Mouse (Mus musculus): Measurements from ENCODE around the gene Adck2. TPM values are rescaled to one million over a fixed set of nuclear protein-coding genes. Genes with fewer than 3 reads are reported as not detected.

Adck2 gene
- polyA plus RNA-seq, 1 experiment, result 10.9 TPM

DNA sequence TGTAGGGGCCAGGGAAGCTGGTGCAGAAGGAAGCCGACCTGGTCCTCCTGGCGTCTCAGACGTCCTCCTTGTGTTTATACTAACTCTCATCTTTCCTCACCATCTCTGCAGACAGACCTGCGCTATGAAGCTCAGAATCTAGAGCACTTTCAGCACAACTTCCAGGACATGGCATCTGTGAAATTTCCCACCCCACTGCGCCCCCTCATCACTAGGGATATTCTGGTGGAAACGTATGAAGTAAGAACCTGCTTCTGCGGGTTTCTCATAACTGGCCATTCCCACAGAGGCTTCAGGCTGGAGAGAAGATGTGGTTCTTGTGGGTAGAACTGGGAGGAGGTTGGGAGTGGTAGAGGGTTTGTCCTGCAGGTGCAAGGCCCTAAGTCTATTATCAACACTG is 5.9 kb downstream of the Adck2 start:
- no peak for TF ChIP-seq CTCF (IDR thresholded peaks at IDR 0.05; ENCODE audit: insufficient read depth, low read length)
- no peak for TF ChIP-seq POLR2A (IDR thresholded peaks at IDR 0.05; ENCODE audit: borderline replicate concordance, extremely low read depth, low read depth, low read length)
- Histone ChIP-seq H3K4me1 (ENCODE audit: control insufficient read depth, insufficient read depth, low read length) (peaks cover 1% of the 10 kb centered on the region; the same call in 1 of the 2 replicates), H3K4me3 (replicated peaks; ENCODE audit: extremely low read depth, low read depth, low read length) (no peak overlapping the region)
- 85% methylated on average over 7 of the region's 7 CpGs for WGBS
- no peak for DNase-seq

- DNase-seq, result no peak
- WGBS, result 92% methylated on average over 2 of the region's 2 CpGs
- Histone ChIP-seq H3K4me1 (ENCODE audit: control insufficient read depth, insufficient read depth, low read length) (no peaks in the 10 kb centered on the region), H3K4me3 (replicated peaks; ENCODE audit: extremely low read depth, low read depth, low read length) (no peak overlapping the region)
- TF ChIP-seq POLR2A (IDR thresholded peaks at IDR 0.05; ENCODE audit: borderline replicate concordance, extremely low read depth, low read depth, low read length) (no peak), CTCF (IDR thresholded peaks at IDR 0.05; ENCODE audit: insufficient read depth, low read length) (no peak)
Observed at GRCm38 (mm10) chr6:39580558-39580957, 6.9 kb downstream of the Adck2 start.

- Histone ChIP-seq H3K4me3 (replicated peaks; ENCODE audit: extremely low read depth, low read depth, low read length) (no peak overlapping the region), H3K4me1 (ENCODE audit: control insufficient read depth, insufficient read depth, low read length) (no peaks in the 10 kb centered on the region)
- WGBS, result 84% methylated on average over 7 of the region's 7 CpGs
- TF ChIP-seq CTCF (IDR thresholded peaks at IDR 0.05; ENCODE audit: insufficient read depth, low read length), result no peak
- no peak for DNase-seq
Observed at GRCm38 (mm10) chr6:39581087-39581784, 7.6 kb downstream of the Adck2 start.

DNA sequence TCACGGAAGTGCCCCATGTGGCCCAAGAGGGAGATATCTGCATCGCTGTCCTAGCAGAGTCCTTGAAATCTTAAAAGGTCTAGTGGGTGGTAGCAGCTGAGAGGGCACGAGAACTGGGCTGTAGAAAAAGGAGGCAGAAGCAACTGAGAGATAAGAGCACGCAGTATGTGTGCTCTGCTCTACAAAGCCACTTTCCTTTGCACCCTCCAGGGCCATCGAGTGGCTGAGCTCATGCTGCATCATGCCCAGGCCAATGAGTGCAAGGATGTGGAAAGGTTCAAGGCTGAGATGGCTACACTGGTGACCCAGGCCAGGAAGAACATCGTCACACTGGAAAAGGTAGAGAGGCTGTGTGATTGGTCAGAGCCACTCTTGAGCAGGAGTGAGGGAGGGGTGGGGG is 11.8 kb downstream of the Adck2 start, which contains the start of gene Gm42420:
Gene Gm42420 (plus strand): TSS at position 237 of the 400 bp plus-strand sequence.
- Histone ChIP-seq H3K4me3 (replicated peaks; ENCODE audit: extremely low read depth, low read depth, low read length) (no peak within 1 kb of the TSS), H3K4me1 (ENCODE audit: control insufficient read depth, insufficient read depth, low read length) (no peaks in the 10 kb centered on the region)
- DNase-seq, result no peak
- no peak for TF ChIP-seq CTCF (IDR thresholded peaks at IDR 0.05; ENCODE audit: insufficient read depth, low read length)
- TF ChIP-seq POLR2A (IDR thresholded peaks at IDR 0.05; ENCODE audit: borderline replicate concordance, extremely low read depth, low read depth, low read length), result no peak
- 86% methylated on average over 6 of the region's 6 CpGs for WGBS

DNA sequence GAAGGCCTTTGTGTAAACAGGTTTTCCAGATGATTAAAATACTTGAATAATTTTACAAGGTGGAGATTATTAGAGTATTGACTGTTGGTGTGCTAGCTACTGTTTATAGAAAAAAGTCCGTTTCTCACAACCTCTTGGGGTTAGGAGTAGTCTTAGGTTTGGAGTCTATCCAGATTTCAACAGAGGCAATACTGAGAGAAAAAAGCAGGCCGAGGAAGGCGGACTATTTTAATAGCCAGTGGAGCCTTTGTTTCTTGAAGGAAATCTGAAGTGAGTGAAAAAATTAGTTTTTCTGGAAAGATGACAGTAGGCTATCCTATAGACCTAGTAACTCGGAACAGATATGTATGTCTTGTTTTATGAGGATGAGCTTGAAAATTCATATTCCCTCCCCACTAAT is 17.8 kb downstream of the Adck2 start:
- TF ChIP-seq POLR2A (IDR thresholded peaks at IDR 0.05; ENCODE audit: borderline replicate concordance, extremely low read depth, low read depth, low read length) (no peak), CTCF (IDR thresholded peaks at IDR 0.05; ENCODE audit: insufficient read depth, low read length) (no peak)
- 83% methylated on average over 4 of the region's 4 CpGs for WGBS
- no peak for DNase-seq
- Histone ChIP-seq H3K4me1 (ENCODE audit: control insufficient read depth, insufficient read depth, low read length) (no peaks in the 10 kb centered on the region), H3K4me3 (replicated peaks; ENCODE audit: extremely low read depth, low read depth, low read length) (no peak overlapping the region)

DNA sequence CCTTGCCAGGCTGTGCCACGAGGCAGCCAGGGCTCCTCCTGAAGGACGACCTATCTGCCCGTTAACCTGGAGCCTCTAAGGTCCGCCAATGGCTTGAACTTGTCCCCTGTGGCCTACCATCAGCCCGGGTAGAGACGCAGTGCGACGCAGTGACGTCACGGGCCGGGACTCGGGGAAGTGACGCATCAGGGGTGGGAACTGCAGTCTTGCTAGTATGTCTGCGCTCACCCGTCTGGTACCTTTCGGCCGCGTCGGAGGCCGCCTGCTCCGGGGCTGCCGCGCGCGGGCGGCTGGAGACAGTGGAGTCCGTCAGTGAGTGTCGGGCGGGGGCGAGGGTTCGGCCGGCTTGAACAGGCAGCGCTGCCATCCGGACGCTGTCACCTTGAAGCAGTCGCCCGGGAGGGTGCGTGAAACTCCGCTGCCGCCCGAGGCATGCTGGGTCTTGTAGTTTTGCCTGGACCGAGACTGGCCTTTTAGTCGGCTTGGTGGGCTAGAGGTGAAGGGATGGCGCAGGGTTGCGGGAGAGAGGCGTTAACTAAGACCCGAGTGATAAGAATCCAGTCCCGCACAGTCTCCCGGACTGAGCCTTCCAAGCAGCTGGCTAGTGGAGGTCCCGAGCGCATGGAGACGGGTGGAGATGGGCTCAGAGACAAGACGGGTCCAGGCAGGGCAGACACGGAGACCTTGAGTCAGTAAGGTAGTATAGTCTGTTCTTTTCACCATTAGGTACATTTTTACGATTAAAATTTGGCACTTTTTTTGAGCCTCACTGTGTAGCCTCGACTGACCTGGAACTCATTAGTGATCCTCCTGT is 18.9 kb downstream of the Adck2 start, which contains the start of gene Ndufb2:
Gene Ndufb2 (plus strand): TSS at position 174 of the 814 bp plus-strand sequence.
- TF ChIP-seq POLR2A (IDR thresholded peaks at IDR 0.05; ENCODE audit: borderline replicate concordance, extremely low read depth, low read depth, low read length) (peak; percentile 92), CTCF (IDR thresholded peaks at IDR 0.05; ENCODE audit: insufficient read depth, low read length) (no peak)
- DNase-seq, result peak; percentile 97
- under 1% methylated on average over 56 of the region's 56 CpGs for WGBS
- Histone ChIP-seq H3K4me3 (replicated peaks; ENCODE audit: extremely low read depth, low read depth, low read length) (peak within 1 kb of the TSS; percentile 66), H3K4me1 (ENCODE audit: control insufficient read depth, insufficient read depth, low read length) (no peaks in the 10 kb centered on the region)

DNA sequence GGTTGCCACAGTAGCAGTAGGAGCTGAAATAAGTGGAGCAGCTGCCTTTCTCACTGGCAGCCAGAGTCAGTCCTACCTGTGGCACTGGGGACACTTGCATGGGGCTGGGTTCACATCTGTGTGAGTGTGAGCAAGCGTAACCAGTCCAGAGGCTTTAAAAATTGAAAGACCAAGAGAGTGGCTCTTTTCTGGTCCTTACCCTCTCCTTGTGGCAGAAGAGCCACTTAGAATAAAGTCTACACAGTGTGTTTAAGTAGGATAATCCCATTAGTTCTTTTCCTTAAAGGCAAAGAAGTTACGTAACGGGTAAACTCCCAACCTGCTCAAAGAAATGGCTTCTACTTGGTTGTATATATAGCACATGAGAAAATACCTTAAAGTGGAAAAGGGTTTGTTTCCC is 27.2 kb downstream of the Adck2 start:
- Histone ChIP-seq H3K4me3 (replicated peaks; ENCODE audit: extremely low read depth, low read depth, low read length) (no peak overlapping the region), H3K4me1 (ENCODE audit: control insufficient read depth, insufficient read depth, low read length) (no peaks in the 10 kb centered on the region; the same call in 1 of the 2 replicates)
- TF ChIP-seq CTCF (IDR thresholded peaks at IDR 0.05; ENCODE audit: insufficient read depth, low read length) (no peak), POLR2A (IDR thresholded peaks at IDR 0.05; ENCODE audit: borderline replicate concordance, extremely low read depth, low read depth, low read length) (no peak)
- DNase-seq, result no peak
- 78% methylated on average over 3 of the region's 3 CpGs for WGBS

- Histone ChIP-seq H3K4me1 (ENCODE audit: control insufficient read depth, insufficient read depth, low read length) (no peaks in the 10 kb centered on the region; the same call in 1 of the 2 replicates), H3K4me3 (replicated peaks; ENCODE audit: extremely low read depth, low read depth, low read length) (no peak overlapping the region)
- no peak for TF ChIP-seq POLR2A (IDR thresholded peaks at IDR 0.05; ENCODE audit: borderline replicate concordance, extremely low read depth, low read depth, low read length)
- no peak for TF ChIP-seq CTCF (IDR thresholded peaks at IDR 0.05; ENCODE audit: insufficient read depth, low read length)
- no peak for DNase-seq
- WGBS, result 73% methylated on average over 3 of the region's 3 CpGs
Observed at GRCm38 (mm10) chr6:39601828-39602227, 28.2 kb downstream of the Adck2 start.

DNA sequence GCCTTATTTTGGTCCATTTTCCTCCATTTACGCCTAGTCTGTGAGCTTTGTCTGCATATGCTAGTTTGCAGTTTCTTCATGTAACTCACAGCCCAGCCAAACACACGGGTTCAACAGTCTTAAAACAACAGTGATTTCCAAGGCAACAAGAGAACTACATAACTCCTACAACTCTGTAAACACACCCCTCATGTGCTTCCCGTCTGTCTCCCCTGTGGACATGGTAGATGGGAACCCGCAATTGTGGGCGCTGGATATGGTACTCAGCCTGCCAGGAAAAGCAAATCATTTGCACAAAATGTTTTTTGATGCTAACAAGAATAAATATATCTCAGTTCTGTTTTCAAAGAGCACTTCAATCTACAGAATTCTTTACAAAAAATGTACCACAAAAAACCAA is 30.9 kb downstream of the Adck2 start:
- H3K4me3 ChIP-seq (replicated peaks; ENCODE audit: extremely low read depth, low read depth, low read length), result no peak overlapping the region
- TF ChIP-seq CTCF (IDR thresholded peaks at IDR 0.05; ENCODE audit: insufficient read depth, low read length), result no peak
- no peak for TF ChIP-seq POLR2A (IDR thresholded peaks at IDR 0.05; ENCODE audit: borderline replicate concordance, extremely low read depth, low read depth, low read length)
- DNase-seq, result no peak
- no peaks in the 10 kb centered on the region; the same call in 1 of the 2 replicates for H3K4me1 ChIP-seq (ENCODE audit: control insufficient read depth, insufficient read depth, low read length)
- 67% methylated on average over 5 of the region's 5 CpGs for WGBS

Data from lung, adult 2 months (tissue).